Mouse (Mus musculus) midbrain, embryonic 15.5 days (tissue): ENCODE measurements around the gene Fam193b. TPM values are rescaled to one million over a fixed set of nuclear protein-coding genes. Genes with fewer than 3 reads are reported as not detected.

Source experiments
- ATAC-seq: fragments of 200-750 bp; cut with Nextera tagmentation; replicated peaks from 2 replicates; pipeline ENCODE4 v1.8.0; 2017; ENCODE audit warnings: moderate TSS enrichment
- H3K27ac ChIP-seq: fragments of 300-500 bp; sonication (generic); 2 replicates; pipeline ENCODE4 v1.5.1; 2015; ENCODE audit warnings: mild to moderate bottlenecking, inconsistent platforms
- H3K27me3 ChIP-seq: fragments of 300-500 bp; sonication (generic); replicated peaks from 2 replicates; pipeline ENCODE4 v1.6.1; 2015; ENCODE audit warnings: inconsistent platforms
- H3K36me3 ChIP-seq: fragments of 300-500 bp; sonication (generic); replicated peaks from 2 replicates; pipeline ENCODE4 v1.6.1; 2015; ENCODE audit warnings: inconsistent platforms
- H3K4me1 ChIP-seq: fragments of 300-500 bp; sonication (generic); 2 replicates; pipeline ENCODE4 v1.6.1; 2015; ENCODE audit warnings: inconsistent platforms
- H3K4me2 ChIP-seq: fragments of 300-500 bp; sonication (generic); 2 replicates; pipeline ENCODE4 v1.6.1; 2015; ENCODE audit warnings: inconsistent platforms, mild to moderate bottlenecking, moderate library complexity
- H3K4me3 ChIP-seq: fragments of 300-500 bp; sonication (generic); 2 replicates; pipeline ENCODE4 v1.5.1; 2015; ENCODE audit warnings: mild to moderate bottlenecking, inconsistent platforms
- H3K9ac ChIP-seq: fragments of 300-500 bp; sonication (generic); 2 replicates; pipeline ENCODE4 v1.6.1; 2015; ENCODE audit warnings: mild to moderate bottlenecking, inconsistent platforms
- H3K9me3 ChIP-seq: fragments of 300-500 bp; sonication (generic); 2 replicates; pipeline ENCODE4 v1.6.1; 2016; ENCODE audit warnings: inconsistent platforms
- WGBS: fragments of 180-500 bp; shearing (Covaris S2); methylation state at CpG from one replicate; pipeline ENCODE4 v1.1.7; 2015; ENCODE audit warnings: mixed read lengths; 5-methylcytosine and 5-hydroxymethylcytosine counted together
- polyA plus RNA-seq: library from polyadenylated mRNA; unstranded; fragments of >200 nt; fragmentation: Nextera tagmentation; extraction: Ambion mirVana; gene quantifications from 2 replicates; pipeline ENCODE4 v1.2.1, GENCODE M21; 2015

Gene Fam193b
- polyA plus RNA-seq, 1 experiment from 2014 or later: 65.2 TPM

- Histone ChIP-seq H3K9ac (no peak overlapping the region), H3K27ac (no peak overlapping the region), H3K36me3 (peaks cover 63% of the 10 kb centered on the region), H3K4me3 (no peak overlapping the region), H3K27me3 (no peaks in the 10 kb centered on the region), H3K4me2 (no peak overlapping the region), H3K9me3 (no peaks in the 10 kb centered on the region), H3K4me1 (peaks cover 6% of the 10 kb centered on the region)
- 91% methylated on average over 2 of the region's 2 CpGs for WGBS
- ATAC-seq: no peak
Measured at GRCm38 (mm10) chr13:55540933-55541332, 30.0 kb downstream of the Fam193b start.

GRCm38 (mm10) chr13:55536194-55537175 lies 34.4 kb downstream of the Fam193b start, which contains the start of gene Ddx41:
Gene Ddx41, minus strand, starts transcription at chr13:55536658.
- H3K9ac ChIP-seq: peak within 1 kb of the TSS; percentile 89
- H3K4me1 ChIP-seq: peaks cover 18% of the 10 kb centered on the region
- H3K4me2 ChIP-seq: peak within 1 kb of the TSS; percentile 95
- no peaks in the 10 kb centered on the region for H3K27me3 ChIP-seq
- ATAC-seq: peak; percentile 97
- H3K27ac ChIP-seq: peak within 1 kb of the TSS; percentile 84
- peak within 1 kb of the TSS; percentile 96 for H3K4me3 ChIP-seq
- H3K9me3 ChIP-seq: no peaks in the 10 kb centered on the region
- peaks cover 51% of the 10 kb centered on the region for H3K36me3 ChIP-seq
- under 1% methylated on average over 70 of the region's 70 CpGs for whole genome bisulfite sequencing

GRCm38 (mm10) chr13:55535796-55536193 lies 35.1 kb downstream of the Fam193b start:
- no peak; the same call in 1 of the 2 replicates for ATAC-seq
- H3K36me3 ChIP-seq: peaks cover 51% of the 10 kb centered on the region
- H3K4me2 ChIP-seq: peak overlapping the region; percentile 95

GRCm38 (mm10) chr13:55535191-55535590 lies 35.7 kb downstream of the Fam193b start:
- 90% methylated on average over 15 of the region's 15 CpGs for WGBS
- H3K9me3 ChIP-seq: no peaks in the 10 kb centered on the region
- H3K9ac ChIP-seq: peak overlapping the region; percentile 89; the same call in 1 of the 2 replicates
- H3K4me1 ChIP-seq: peaks cover 18% of the 10 kb centered on the region
- H3K4me3 ChIP-seq: peak overlapping the region; percentile 96
- no peak for ATAC-seq
- H3K27me3 ChIP-seq: no peaks in the 10 kb centered on the region
- peaks cover 45% of the 10 kb centered on the region for H3K36me3 ChIP-seq
- peak overlapping the region; percentile 95 for H3K4me2 ChIP-seq
- no peak overlapping the region for H3K27ac ChIP-seq

More at GRCm38 (mm10) chr13:55535796-55536193, 35.1 kb downstream of the Fam193b start:
- Histone ChIP-seq H3K4me1 (peaks cover 18% of the 10 kb centered on the region), H3K27ac (peak overlapping the region; percentile 84), H3K27me3 (no peaks in the 10 kb centered on the region), H3K9me3 (no peaks in the 10 kb centered on the region), H3K4me3 (peak overlapping the region; percentile 96), H3K9ac (peak overlapping the region; percentile 89)
- WGBS: 18% methylated on average over 17 of the region's 17 CpGs

GRCm38 (mm10) chr13:55529198-55529915 lies 41.6 kb downstream of the Fam193b start, which contains the start of gene Dok3:
Gene Dok3, minus strand, starts transcription at chr13:55529296.
- peaks cover 29% of the 10 kb centered on the region for H3K36me3 ChIP-seq
- no peak within 1 kb of the TSS for H3K27ac ChIP-seq
- no peaks in the 10 kb centered on the region for H3K4me1 ChIP-seq
- H3K9me3 ChIP-seq: no peaks in the 10 kb centered on the region
- 81% methylated on average over 8 of the region's 8 CpGs for WGBS
- H3K9ac ChIP-seq: no peak within 1 kb of the TSS
- ATAC-seq: no peak
- H3K4me3 ChIP-seq: no peak within 1 kb of the TSS
- H3K27me3 ChIP-seq: no peaks in the 10 kb centered on the region
- H3K4me2 ChIP-seq: no peak within 1 kb of the TSS

GRCm38 (mm10) chr13:55527834-55528772 lies 42.8 kb downstream of the Fam193b start:
- no peak overlapping the region for H3K9ac ChIP-seq
- no peak overlapping the region for H3K4me2 ChIP-seq
- H3K4me1 ChIP-seq: no peaks in the 10 kb centered on the region
- ATAC-seq: no peak
- no peak overlapping the region for H3K4me3 ChIP-seq
- WGBS: 82% methylated on average over 18 of the region's 18 CpGs
- no peak overlapping the region for H3K27ac ChIP-seq
- peaks cover 22% of the 10 kb centered on the region for H3K36me3 ChIP-seq
- H3K9me3 ChIP-seq: no peaks in the 10 kb centered on the region
- H3K27me3 ChIP-seq: no peaks in the 10 kb centered on the region

GRCm38 (mm10) chr13:55527212-55527611 lies 43.7 kb downstream of the Fam193b start:
- Histone ChIP-seq H3K27me3 (no peaks in the 10 kb centered on the region), H3K9ac (no peak overlapping the region), H3K9me3 (no peaks in the 10 kb centered on the region), H3K4me3 (no peak overlapping the region), H3K36me3 (peaks cover 19% of the 10 kb centered on the region), H3K4me1 (no peaks in the 10 kb centered on the region), H3K4me2 (no peak overlapping the region), H3K27ac (no peak overlapping the region)
- no peak for ATAC-seq
- 88% methylated on average over 16 of the region's 16 CpGs for WGBS

- ATAC-seq: no peak
- Histone ChIP-seq H3K4me3 (no peak overlapping the region), H3K4me1 (no peaks in the 10 kb centered on the region), H3K36me3 (peaks cover 6% of the 10 kb centered on the region; the same call in 1 of the 2 replicates), H3K9ac (no peak overlapping the region), H3K27me3 (no peaks in the 10 kb centered on the region), H3K4me2 (no peak overlapping the region), H3K9me3 (no peaks in the 10 kb centered on the region), H3K27ac (no peak overlapping the region)
- 84% methylated on average over 16 of the region's 16 CpGs for whole genome bisulfite sequencing
Measured at GRCm38 (mm10) chr13:55525733-55526553, 45.0 kb downstream of the Fam193b start.

GRCm38 (mm10) chr13:55523951-55524600 lies 46.8 kb downstream of the Fam193b start:
- Histone ChIP-seq H3K4me1 (no peaks in the 10 kb centered on the region), H3K36me3 (no peaks in the 10 kb centered on the region; the same call in 1 of the 2 replicates), H3K4me3 (no peak overlapping the region), H3K4me2 (no peak overlapping the region), H3K27me3 (no peaks in the 10 kb centered on the region), H3K9ac (no peak overlapping the region), H3K9me3 (no peaks in the 10 kb centered on the region), H3K27ac (no peak overlapping the region)
- no peak for ATAC-seq
- WGBS: 93% methylated on average over 23 of the region's 23 CpGs

- H3K9ac ChIP-seq: no peak overlapping the region
Measured at GRCm38 (mm10) chr13:55523278-55523677, 47.6 kb downstream of the Fam193b start.

More at GRCm38 (mm10) chr13:55523278-55523677, 47.6 kb downstream of the Fam193b start:
- Histone ChIP-seq H3K4me1 (no peaks in the 10 kb centered on the region), H3K4me2 (no peak overlapping the region), H3K9me3 (no peaks in the 10 kb centered on the region), H3K36me3 (no peaks in the 10 kb centered on the region), H3K27ac (no peak overlapping the region), H3K27me3 (no peaks in the 10 kb centered on the region), H3K4me3 (no peak overlapping the region)
- no peak; the same call in 1 of the 2 replicates for ATAC-seq
- 68% methylated on average over 17 of the region's 17 CpGs for WGBS
